8 mouse cellular contexts compared by ENCODE assay signal in genomic region chr9:79759385-79760005, GRCm38 (mm10). TPM values are rescaled to one million over a fixed set of nuclear protein-coding genes. Genes with fewer than 3 reads are reported as not detected.
A peak's percentile ranks its signal among the peaks of the same experiment; 100 is the strongest.
DNase-seq lines count a peak whose midpoint lies in the region; ATAC-seq lines count a peak whose summit lies in the region.

TSS of gene Cox7a2 (minus strand) at chr9:79759878.

- peak within 1 kb of the TSS; percentile 80 for H3K4me2 ChIP-seq in heart, embryonic 14.5 days (ENCODE audit: low read length)
- H3K4me2 ChIP-seq in liver, embryonic 13.5 days: peak within 1 kb of the TSS; percentile 76
- H3K4me2 ChIP-seq in stomach, embryonic 16.5 days (ENCODE audit: low read depth, low read length): peak within 1 kb of the TSS; percentile 80

- H3K9ac ChIP-seq in heart, embryonic 14.5 days (ENCODE audit: low read length): peak within 1 kb of the TSS; percentile 89
- H3K9ac ChIP-seq in liver, embryonic 13.5 days: peak within 1 kb of the TSS; percentile 89
- peak within 1 kb of the TSS; percentile 90 for H3K9ac ChIP-seq in stomach, embryonic 16.5 days (ENCODE audit: low read length)

- DNase-seq in c-Kit-negative CD71-positive TER-119-positive erythroid progenitor cells, embryonic 14.5 days (ENCODE audit: low read depth, low spot score): peak; percentile 85
- DNase-seq in fibroblast of lung, adult 2 months (ENCODE audit: low read depth): peak; percentile 93
- DNase-seq in kidney, postnatal 14 days: peak; percentile 98
- peak; percentile 88 for DNase-seq in liver, embryonic 13.5 days
- DNase-seq in neural tube, embryonic 10.5 days (ENCODE audit: extremely low spot score, low spot score): peak; percentile 94

- peak within 1 kb of the TSS; percentile 96 to 98 for H3K27ac ChIP-seq in heart, embryonic 14.5 days (replicated peaks in 1 of 2; ENCODE audit: control insufficient read depth in 1 of 2, insufficient read depth in 1 of 2, low read depth in 2 of 2, low read length in 2 of 2)
- H3K27ac ChIP-seq in liver, embryonic 13.5 days: peak within 1 kb of the TSS; percentile 81
- peak within 1 kb of the TSS; percentile 95 for H3K27ac ChIP-seq in stomach, embryonic 16.5 days (ENCODE audit: low read length)

- no peaks in the 10 kb centered on the region for H3K27me3 ChIP-seq in heart, embryonic 14.5 days (ENCODE audit: control insufficient read depth, insufficient read depth, low read length)
- H3K27me3 ChIP-seq in liver, embryonic 13.5 days: no peaks in the 10 kb centered on the region
- no peaks in the 10 kb centered on the region for H3K27me3 ChIP-seq in stomach, embryonic 16.5 days (ENCODE audit: control insufficient read depth, insufficient read depth, low read length)

- under 1% methylated on average over 49 of the region's 49 CpGs for WGBS in heart, embryonic 14.5 days
- WGBS in liver, embryonic 13.5 days (ENCODE audit: insufficient replicate concordance): under 1% methylated on average over 49 of the region's 49 CpGs
- WGBS in stomach, embryonic 16.5 days: under 1% methylated on average over 49 of the region's 49 CpGs

- peak within 1 kb of the TSS; percentile 73 to 80 for H3K4me3 ChIP-seq in heart, embryonic 14.5 days (ENCODE audit: control insufficient read depth in 1 of 2, insufficient read depth in 1 of 2, low read depth in 1 of 2, low read length in 2 of 2)
- H3K4me3 ChIP-seq in liver, embryonic 13.5 days (replicated peaks): peak within 1 kb of the TSS; percentile 89
- H3K4me3 ChIP-seq in stomach, embryonic 16.5 days (replicated peaks; ENCODE audit: low read length): peak within 1 kb of the TSS; percentile 94

- H3K9me3 ChIP-seq in heart, embryonic 14.5 days (ENCODE audit: control insufficient read depth, low read length): no peaks in the 10 kb centered on the region
- H3K9me3 ChIP-seq in liver, embryonic 13.5 days (replicated peaks): no peaks in the 10 kb centered on the region
- no peaks in the 10 kb centered on the region for H3K9me3 ChIP-seq in stomach, embryonic 16.5 days (replicated peaks; ENCODE audit: control insufficient read depth, low read length)

- H3K36me3 ChIP-seq in heart, embryonic 14.5 days (ENCODE audit: control insufficient read depth, insufficient read depth, low read length): peaks cover 34% of the 10 kb centered on the region
- H3K36me3 ChIP-seq in liver, embryonic 13.5 days: peaks cover 25% of the 10 kb centered on the region
- 0 out of 2 replicates have a peak, but pooled peaks cover 6% of the 10 kb centered on the region for H3K36me3 ChIP-seq in stomach, embryonic 16.5 days (ENCODE audit: control insufficient read depth, insufficient read depth, low read length)

- H3K4me1 ChIP-seq in heart, embryonic 14.5 days (ENCODE audit: control insufficient read depth in 2 of 2, insufficient read depth in 2 of 2, low read length in 2 of 2): peaks cover 0 to 16% of the 10 kb centered on the region in 2 experiments; a peak in 2 of 4 replicates
- peaks cover 23% of the 10 kb centered on the region for H3K4me1 ChIP-seq in liver, embryonic 13.5 days (replicated peaks)
- H3K4me1 ChIP-seq in stomach, embryonic 16.5 days (ENCODE audit: control insufficient read depth, insufficient read depth, low read length): peaks cover 11% of the 10 kb centered on the region

- peak; percentile 98 for ATAC-seq in CD4-positive, CD25-positive, alpha-beta regulatory T cell, adult 4 months
- peak; percentile 99 for ATAC-seq in heart, embryonic 14.5 days (ENCODE audit: insufficient number of reproducible peaks, insufficient read depth, low FRiP score, low read depth)
- ATAC-seq in liver, embryonic 13.5 days (ENCODE audit: low read depth): peak; percentile 100
- peak; percentile 100 for ATAC-seq in stomach, embryonic 16.5 days (ENCODE audit: insufficient read depth, low FRiP score)

RNA-seq across cellular contexts. Expression of gene Cox7a2, which starts in this region (rescaled TPM):
- 100 to 1,000 TPM; 198 to 259 TPM for polyA plus RNA-seq in CD4-positive, CD25-positive, alpha-beta regulatory T cell, adult 4 months (2017; shearing (Covaris generic))
- 1,652 and 1,757 TPM in 2 replicates for polyA plus RNA-seq in heart, embryonic 14.5 days (2014; fragmentation: Nextera tagmentation; extraction: Ambion mirVana)
- 590 and 598 TPM in 2 replicates for polyA plus RNA-seq in liver, embryonic 13.5 days (2015; fragmentation: Nextera tagmentation; extraction: Ambion mirVana)
- polyA plus RNA-seq in stomach, embryonic 16.5 days (2015; fragmentation: Nextera tagmentation; extraction: Ambion mirVana): 647 and 702 TPM in 2 replicates

Comparison
In these comparisons a context has a peak if more than half of its experiments do, and no peak if none do; other contexts are left out.
1. Peak in every context shown above with its lines: DNase-seq, ATAC-seq, H3K4me3 ChIP-seq and H3K27ac ChIP-seq.